In genomic region chr12:31298122-31298521, GRCm38 (mm10) we compare ENCODE assay signal across 30 mouse cellular contexts. TPM values are rescaled to one million over a fixed set of nuclear protein-coding genes. Genes with fewer than 3 reads are reported as not detected.
DNase-seq lines count a peak whose midpoint lies in the region; ATAC-seq and TF ChIP-seq lines count a peak whose summit lies in the region.
"Had no signal": no experiment of that assay in that cellular context is flagged by ENCODE, and none has a peak within 500 bp of the region (broad histone marks: within the 10 kb centered on the region; RNA-seq: fewer than 3 reads in every experiment).

No protein-coding gene starts in this region.

- DNase-seq in heart, postnatal 10 days, result no peak
- peak; percentile 61 for DNase-seq in kidney, adult 2 months
- DNase-seq in kidney, postnatal 14 days, result no peak
- no peak for DNase-seq in kidney, postnatal 0 days (ENCODE audit: low spot score)
- peak; percentile 49 for DNase-seq in midbrain, embryonic 11.5 days (ENCODE audit: low spot score, missing footprints)
- no peak for DNase-seq in midbrain, postnatal 0 days (ENCODE audit: low spot score)
- DNase-seq: adrenal gland, adult 2 months; adrenal gland, postnatal 10 days; adrenal gland, postnatal 25 days; cerebellum, adult 11 months; cerebellum, adult 18-20 months; cerebellum, adult 8-10 months; cerebellum, adult 9-11 months; cerebellum, postnatal 14 days; cerebellum, postnatal 36 days had no signal

- no peak for TF ChIP-seq POLR2A in kidney, adult 2 months (IDR thresholded peaks at IDR 0.05; ENCODE audit: low read depth, low read length)

- intact Hi-C loops in heart, postnatal 10 days (cut with DNase I), result no loop called here

- no peak for TF ChIP-seq CTCF in kidney, adult 2 months (conservative IDR thresholded peaks at IDR 0.05; ENCODE audit: insufficient read depth, insufficient read length, low read depth, low read length)
- no peak for TF ChIP-seq CTCF in kidney, postnatal 0 days (IDR thresholded peaks at IDR 0.05; ENCODE audit: low read depth)
- TF ChIP-seq CTCF in midbrain, postnatal 0 days (IDR thresholded peaks at IDR 0.05), result no peak

- H3K27ac ChIP-seq in heart, embryonic 13.5 days (replicated peaks), result peak overlapping the region; percentile 4; the same call in 1 of the 2 replicates
- H3K27ac ChIP-seq in kidney, adult 2 months (ENCODE audit: insufficient read depth, low read depth, low read length), result peak overlapping the region; percentile 75; the same call in 1 of the 2 replicates
- H3K27ac ChIP-seq in kidney, postnatal 0 days, result peak overlapping the region; percentile 31; the same call in 1 of the 2 replicates
- no peak overlapping the region for H3K27ac ChIP-seq in kidney, embryonic 14.5 days (ENCODE audit: low read depth, low read length)
- no peak overlapping the region for H3K27ac ChIP-seq in midbrain, embryonic 11.5 days (ENCODE audit: low read depth, low read length)
- no peak overlapping the region for H3K27ac ChIP-seq in midbrain, postnatal 0 days (ENCODE audit: low read depth, low read length)
- H3K27ac ChIP-seq: embryonic facial prominence, embryonic 13.5 days; embryonic facial prominence, embryonic 15.5 days; forebrain, embryonic 10.5 days; forebrain, embryonic 12.5 days had no signal

- no peaks in the 10 kb centered on the region for H3K27me3 ChIP-seq in heart, embryonic 13.5 days (replicated peaks)
- H3K27me3 ChIP-seq in kidney, adult 2 months (replicated peaks; ENCODE audit: control insufficient read depth, insufficient read depth, low read length), result no peaks in the 10 kb centered on the region
- H3K27me3 ChIP-seq in kidney, postnatal 0 days (ENCODE audit: insufficient read depth, low read length), result no peaks in the 10 kb centered on the region
- no peaks in the 10 kb centered on the region for H3K27me3 ChIP-seq in kidney, embryonic 14.5 days (ENCODE audit: control insufficient read depth, insufficient read depth, low read length)
- H3K27me3 ChIP-seq in midbrain, embryonic 11.5 days (ENCODE audit: control insufficient read depth, insufficient read depth, low read length), result no peaks in the 10 kb centered on the region
- H3K27me3 ChIP-seq in midbrain, postnatal 0 days (ENCODE audit: insufficient read depth, low read length), result no peaks in the 10 kb centered on the region
- H3K27me3 ChIP-seq: embryonic facial prominence, embryonic 13.5 days; embryonic facial prominence, embryonic 15.5 days; forebrain, embryonic 12.5 days had no signal

- peaks cover 63% of the 10 kb centered on the region for H3K4me1 ChIP-seq in heart, embryonic 13.5 days
- peaks cover 43% of the 10 kb centered on the region for H3K4me1 ChIP-seq in kidney, adult 2 months (ENCODE audit: control insufficient read depth, insufficient read depth, low read length)
- H3K4me1 ChIP-seq in kidney, postnatal 0 days (replicated peaks; ENCODE audit: insufficient read depth, low read length), result peaks cover 22% of the 10 kb centered on the region
- H3K4me1 ChIP-seq in kidney, embryonic 14.5 days (ENCODE audit: control insufficient read depth, insufficient read depth, low read length), result peaks cover 34% of the 10 kb centered on the region
- H3K4me1 ChIP-seq in midbrain, embryonic 11.5 days (ENCODE audit: control insufficient read depth, insufficient read depth, low read length), result no peaks in the 10 kb centered on the region
- H3K4me1 ChIP-seq in midbrain, postnatal 0 days (ENCODE audit: insufficient read depth, low read length), result no peaks in the 10 kb centered on the region
- H3K4me1 ChIP-seq: forebrain, embryonic 12.5 days had no signal

- H3K9me3 ChIP-seq in heart, embryonic 13.5 days, result no peaks in the 10 kb centered on the region
- H3K9me3 ChIP-seq in kidney, postnatal 0 days (replicated peaks; ENCODE audit: low read length), result no peaks in the 10 kb centered on the region
- H3K9me3 ChIP-seq in kidney, embryonic 14.5 days (ENCODE audit: control insufficient read depth, low read length), result no peaks in the 10 kb centered on the region
- no peaks in the 10 kb centered on the region for H3K9me3 ChIP-seq in midbrain, embryonic 11.5 days (ENCODE audit: control insufficient read depth, low read length)
- no peaks in the 10 kb centered on the region for H3K9me3 ChIP-seq in midbrain, postnatal 0 days (ENCODE audit: low read length)
- H3K9me3 ChIP-seq: embryonic facial prominence, embryonic 13.5 days; embryonic facial prominence, embryonic 15.5 days; forebrain, embryonic 10.5 days; forebrain, embryonic 12.5 days had no signal

- no peak for ATAC-seq in heart, embryonic 13.5 days (ENCODE audit: extremely low read depth, insufficient number of reproducible peaks, low FRiP score, low TSS enrichment)
- ATAC-seq in kidney, postnatal 0 days (replicated peaks; ENCODE audit: low FRiP score, low read depth), result no peak
- ATAC-seq in kidney, embryonic 14.5 days (ENCODE audit: low FRiP score, low TSS enrichment), result no peak
- ATAC-seq in midbrain, embryonic 11.5 days (ENCODE audit: low FRiP score), result no peak
- ATAC-seq in midbrain, postnatal 0 days (ENCODE audit: low FRiP score), result no peak
- ATAC-seq: forebrain, embryonic 14.5 days had no signal

- H3K4me2 ChIP-seq in heart, embryonic 13.5 days, result no peak overlapping the region
- H3K4me2 ChIP-seq in kidney, postnatal 0 days (ENCODE audit: low read length), result no peak overlapping the region
- H3K4me2 ChIP-seq in kidney, embryonic 14.5 days (replicated peaks; ENCODE audit: low read depth, low read length), result no peak overlapping the region
- no peak overlapping the region for H3K4me2 ChIP-seq in midbrain, embryonic 11.5 days
- no peak overlapping the region for H3K4me2 ChIP-seq in midbrain, postnatal 0 days (ENCODE audit: low read depth, low read length, poor library complexity, severe bottlenecking)
- H3K4me2 ChIP-seq: embryonic facial prominence, embryonic 13.5 days; embryonic facial prominence, embryonic 15.5 days; forebrain, embryonic 12.5 days had no signal

- WGBS in heart, embryonic 13.5 days, result 87% methylated on average over 4 of the region's 4 CpGs
- whole genome bisulfite sequencing in kidney, adult 2 months, result 51% methylated on average over 4 of the region's 4 CpGs
- 74% methylated on average over 4 of the region's 4 CpGs for WGBS in kidney, postnatal 0 days
- 88% methylated on average over 4 of the region's 4 CpGs for WGBS in kidney, embryonic 14.5 days
- 85% methylated on average over 4 of the region's 4 CpGs for WGBS in midbrain, embryonic 11.5 days
- WGBS in midbrain, postnatal 0 days, result 84% methylated on average over 4 of the region's 4 CpGs

- H3K9ac ChIP-seq in heart, embryonic 13.5 days, result no peak overlapping the region
- no peak overlapping the region for H3K9ac ChIP-seq in kidney, postnatal 0 days (ENCODE audit: low read depth, low read length)
- H3K9ac ChIP-seq in kidney, embryonic 14.5 days (ENCODE audit: low read depth, low read length), result no peak overlapping the region
- H3K9ac ChIP-seq in midbrain, embryonic 11.5 days (ENCODE audit: low read length), result no peak overlapping the region
- no peak overlapping the region for H3K9ac ChIP-seq in midbrain, postnatal 0 days (replicated peaks; ENCODE audit: low read length, poor library complexity, severe bottlenecking)
- H3K9ac ChIP-seq: embryonic facial prominence, embryonic 13.5 days; embryonic facial prominence, embryonic 15.5 days; forebrain, embryonic 12.5 days had no signal

- H3K36me3 ChIP-seq in heart, embryonic 13.5 days, result peaks cover 89% of the 10 kb centered on the region
- peaks cover 10% of the 10 kb centered on the region; the same call in 1 of the 2 replicates for H3K36me3 ChIP-seq in kidney, adult 2 months (ENCODE audit: control insufficient read depth, insufficient read depth, low read length)
- peaks cover 54% of the 10 kb centered on the region for H3K36me3 ChIP-seq in kidney, postnatal 0 days (ENCODE audit: insufficient read depth, low read length)
- peaks cover 84% of the 10 kb centered on the region for H3K36me3 ChIP-seq in kidney, embryonic 14.5 days (ENCODE audit: control insufficient read depth, insufficient read depth, low read length)
- H3K36me3 ChIP-seq in midbrain, embryonic 11.5 days (ENCODE audit: control insufficient read depth, insufficient read depth, low read length), result no peaks in the 10 kb centered on the region
- H3K36me3 ChIP-seq in midbrain, postnatal 0 days (ENCODE audit: insufficient read depth, low read length), result no peaks in the 10 kb centered on the region; the same call in 1 of the 2 replicates
- H3K36me3 ChIP-seq: forebrain, embryonic 12.5 days had no signal

- H3K4me3 ChIP-seq in heart, embryonic 13.5 days, result no peak overlapping the region
- H3K4me3 ChIP-seq in kidney, adult 2 months (ENCODE audit: insufficient read depth, low read depth, low read length), result no peak overlapping the region
- H3K4me3 ChIP-seq in kidney, postnatal 0 days (replicated peaks; ENCODE audit: low read depth, low read length), result no peak overlapping the region
- no peak overlapping the region for H3K4me3 ChIP-seq in kidney, embryonic 14.5 days (ENCODE audit: low read length)
- no peak overlapping the region for H3K4me3 ChIP-seq in midbrain, embryonic 11.5 days (ENCODE audit: low read depth, low read length)
- H3K4me3 ChIP-seq in midbrain, postnatal 0 days (ENCODE audit: low read depth, low read length), result no peak overlapping the region
- H3K4me3 ChIP-seq: embryonic facial prominence, embryonic 13.5 days; embryonic facial prominence, embryonic 15.5 days; erythroblast, embryonic 14.5 days; forebrain, embryonic 10.5 days; forebrain, embryonic 12.5 days had no signal

RNA-seq across cellular contexts. Expression of gene Lamb1, which starts 33.1 kb away (rescaled TPM):
- polyA plus RNA-seq in heart, embryonic 13.5 days (2015; fragmentation: Nextera tagmentation; extraction: Ambion mirVana), result 90.6 and 91.3 TPM in 2 replicates
- 100 to 1,000 TPM; 250 to 255 TPM for total RNA-seq in heart, postnatal 10 days (2021)
- polyA plus RNA-seq in kidney, adult 2 months (2012; rRNA removed), result 41.0 and 46.5 TPM in 2 replicates
- 115 and 128 TPM in 2 replicates for polyA plus RNA-seq in kidney, postnatal 0 days (2015; fragmentation: Nextera tagmentation; extraction: Ambion mirVana)
- polyA plus RNA-seq in kidney, embryonic 14.5 days (2014; fragmentation: Nextera tagmentation; extraction: Ambion mirVana), result 65.2 and 121 TPM in 2 replicates
- 17.3 and 18.5 TPM in 2 replicates for polyA plus RNA-seq in midbrain, embryonic 11.5 days (2014; fragmentation: Nextera tagmentation; extraction: Ambion mirVana)
- total RNA-seq in midbrain, postnatal 0 days (2014; rRNA removed), result 19.5 and 24.6 TPM in 2 replicates
- 7.6 and 8.1 TPM in 2 replicates for polyA plus RNA-seq in midbrain, postnatal 0 days (2015; fragmentation: Nextera tagmentation; extraction: Ambion mirVana)
- total RNA-seq: MEL had no signal

RNA-seq across cellular contexts. Expression of gene Dld, which starts 53.1 kb away (rescaled TPM):
- 179 and 190 TPM in 2 replicates for polyA plus RNA-seq in heart, embryonic 13.5 days (2015; fragmentation: Nextera tagmentation; extraction: Ambion mirVana)
- total RNA-seq in heart, postnatal 10 days (2021), result 100 to 1,000 TPM; 373 to 380 TPM
- polyA plus RNA-seq in kidney, adult 2 months (2012; rRNA removed), result 50.6 and 72.5 TPM in 2 replicates
- 196 and 202 TPM in 2 replicates for polyA plus RNA-seq in kidney, postnatal 0 days (2015; fragmentation: Nextera tagmentation; extraction: Ambion mirVana)
- polyA plus RNA-seq in kidney, embryonic 14.5 days (2014; fragmentation: Nextera tagmentation; extraction: Ambion mirVana), result 127 and 145 TPM in 2 replicates
- polyA plus RNA-seq in midbrain, embryonic 11.5 days (2014; fragmentation: Nextera tagmentation; extraction: Ambion mirVana), result 159 and 186 TPM in 2 replicates
- 41.0 and 62.3 TPM in 2 replicates for total RNA-seq in midbrain, postnatal 0 days (2014; rRNA removed)
- 113 and 122 TPM in 2 replicates for polyA plus RNA-seq in midbrain, postnatal 0 days (2015; fragmentation: Nextera tagmentation; extraction: Ambion mirVana)

RNA-seq across cellular contexts. Expression of gene Gm6993, which starts 57.6 kb away (rescaled TPM):
- not detected in 2 replicates for polyA plus RNA-seq in heart, embryonic 13.5 days (2015; fragmentation: Nextera tagmentation; extraction: Ambion mirVana)
- not detected for total RNA-seq in heart, postnatal 10 days (2021)
- polyA plus RNA-seq in kidney, adult 2 months (2012; rRNA removed), result not detected in 2 replicates
- not detected in 2 replicates for polyA plus RNA-seq in kidney, postnatal 0 days (2015; fragmentation: Nextera tagmentation; extraction: Ambion mirVana)
- not detected in 2 replicates for polyA plus RNA-seq in kidney, embryonic 14.5 days (2014; fragmentation: Nextera tagmentation; extraction: Ambion mirVana)
- polyA plus RNA-seq in midbrain, embryonic 11.5 days (2014; fragmentation: Nextera tagmentation; extraction: Ambion mirVana), result not detected in 2 replicates
- not detected in 2 replicates for total RNA-seq in midbrain, postnatal 0 days (2014; rRNA removed)
- polyA plus RNA-seq in midbrain, postnatal 0 days (2015; fragmentation: Nextera tagmentation; extraction: Ambion mirVana), result not detected in 2 replicates
- total RNA-seq: adrenal gland, adult 2 months; adrenal gland, postnatal 10 days; adrenal gland, postnatal 25 days; adrenal gland, postnatal 4 days; common myeloid progenitor, adult 5-6 weeks; ES-E14; MEL had no signal
- polyA plus RNA-seq: adrenal gland, adult 2 months; brain, embryonic 14.5 days; C2C12; embryonic facial prominence, embryonic 11.5 days; embryonic facial prominence, embryonic 13.5 days; embryonic facial prominence, embryonic 15.5 days; erythroblast, embryonic 14.5 days; forebrain, embryonic 10.5 days; forebrain, embryonic 12.5 days; forebrain, embryonic 14.5 days had no signal

Comparison
In these comparisons a context has a peak if more than half of its experiments do, and no peak if none do; other contexts are left out.
1. H3K27ac ChIP-seq: peak in heart, embryonic 13.5 days (single experiment), kidney, adult 2 months (single experiment) and kidney, postnatal 0 days (single experiment); none in kidney, embryonic 14.5 days (single experiment), midbrain, embryonic 11.5 days (single experiment) and midbrain, postnatal 0 days (single experiment).
2. DNase-seq: peak in kidney, adult 2 months (single experiment) and midbrain, embryonic 11.5 days (single experiment); none in heart, postnatal 10 days (0 of 2), kidney, postnatal 14 days (single experiment), kidney, postnatal 0 days (single experiment) and midbrain, postnatal 0 days (single experiment).